Mouse (Mus musculus) heart, postnatal 0 days (tissue): ENCODE measurements around the gene Anxa11.

Experiments
- CTCF ChIP-seq: IDR thresholded peaks from 2 replicates; pipeline ENCODE4 v1.5.1; 2016; ENCODE audit warnings: antibody characterized with exemption, control low read depth, low read depth
- EP300 ChIP-seq: IDR thresholded peaks from 2 replicates; pipeline ENCODE4 v1.6.1; 2016; ENCODE audit warnings: antibody characterized with exemption, low read depth

DNA sequence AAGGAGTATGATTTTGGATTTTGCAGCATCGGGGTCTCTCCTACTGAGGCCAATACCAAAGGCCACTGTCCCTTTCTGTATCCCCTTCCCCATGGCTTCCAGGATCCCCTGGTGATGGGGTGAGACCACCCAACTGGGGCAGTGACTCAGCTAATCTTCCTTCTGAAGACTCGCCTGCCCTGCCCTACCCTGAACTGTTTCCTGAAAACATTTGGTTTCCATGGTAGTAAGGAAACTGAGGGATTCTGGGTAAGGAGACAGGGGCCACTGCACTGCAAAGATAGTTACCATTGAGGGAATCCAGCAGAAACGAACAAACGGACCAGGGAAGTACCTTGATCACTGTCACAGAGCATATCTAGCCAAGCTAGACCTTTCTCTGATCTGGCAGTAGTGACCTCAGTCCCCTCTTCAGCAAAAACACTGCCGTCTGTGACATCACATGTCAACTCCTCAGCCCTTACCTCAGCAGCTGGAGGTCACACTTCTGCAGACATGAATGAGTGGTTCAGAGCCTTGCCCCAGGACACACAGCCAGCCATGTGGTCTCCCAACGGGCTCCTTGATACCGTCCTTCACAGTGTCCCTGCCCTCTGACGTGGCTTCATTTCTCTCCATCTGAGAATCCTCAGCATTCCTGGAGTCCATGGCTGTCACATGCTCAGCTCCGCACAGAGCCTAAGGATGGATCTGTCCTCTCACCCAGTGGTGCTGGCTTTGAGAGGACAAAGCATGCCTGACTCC, 27.4 kb downstream of the Anxa11 start:
- TF ChIP-seq CTCF (no peak), EP300 (no peak)
